Mouse (Mus musculus) myocyte (in vitro differentiated cells): ENCODE measurements around the gene Eva1c. TPM values are rescaled to one million over a fixed set of nuclear protein-coding genes. Genes with fewer than 3 reads are reported as not detected.

Experiments used
- H3K27me3 ChIP-seq: one replicate; pipeline ENCODE4 v1.6.1; 2011; ENCODE audit not compliant: control insufficient read depth, insufficient read depth, insufficient read length
- H3K36me3 ChIP-seq: one replicate; pipeline ENCODE4 v1.6.1; 2011; ENCODE audit not compliant: control insufficient read depth, insufficient read depth
- H3K4me2 ChIP-seq: one replicate; pipeline ENCODE4 v1.6.1; 2011; ENCODE audit warnings: low read depth, control low read depth
- H3K4me3 ChIP-seq: one replicate; pipeline ENCODE4 v1.5.1; 2011; ENCODE audit warnings: mild to moderate bottlenecking, control low read depth, moderate library complexity
- H3K79me2 ChIP-seq: one replicate; pipeline ENCODE4 v1.6.1; 2011; ENCODE audit not compliant: control insufficient read depth, insufficient read depth
- H3ac ChIP-seq: one replicate; pipeline ENCODE4 v1.6.1; 2011; ENCODE audit not compliant: control insufficient read depth, insufficient read length
- CEBPB ChIP-seq: IDR thresholded peaks from 2 replicates; pipeline ENCODE4 v1.6.1; 2011; ENCODE audit warnings: mild to moderate bottlenecking, moderate library complexity; ENCODE audit not compliant: poor library complexity, insufficient read depth, severe bottlenecking
- E2F4 ChIP-seq: IDR thresholded peaks from one replicate; pipeline ENCODE4 v1.6.1; 2011; ENCODE audit warnings: mild to moderate bottlenecking, control low read depth, moderate library complexity; ENCODE audit not compliant: insufficient read depth
- MAX ChIP-seq: IDR thresholded peaks from one replicate; pipeline ENCODE4 v1.6.1; 2011; ENCODE audit warnings: low read depth, mild to moderate bottlenecking, control low read depth
- MYOD1 ChIP-seq, 3 experiments: IDR thresholded peaks; one replicate each; pipeline ENCODE4 v1.6.1; 2011; ENCODE audit warnings: control low read depth in 2 of 3, low read depth in 2 of 3, mild to moderate bottlenecking in 2 of 3, moderate library complexity in 1 of 3; ENCODE audit not compliant: insufficient read length in 2 of 3, control insufficient read depth in 1 of 3
- MYOG ChIP-seq, 3 experiments: IDR thresholded peaks; one replicate each; pipeline ENCODE4 v1.6.1; 2011; ENCODE audit warnings: control low read depth in 2 of 3, low read depth in 2 of 3, mild to moderate bottlenecking in 2 of 3; ENCODE audit not compliant: insufficient read length in 2 of 3, control insufficient read depth in 1 of 3, insufficient read depth in 1 of 3
- POLR2A ChIP-seq: IDR thresholded peaks from one replicate; pipeline ENCODE4 v1.6.1; 2011; ENCODE audit warnings: low read depth, mild to moderate bottlenecking, control low read depth, moderate library complexity; ENCODE audit not compliant: insufficient read length
- POLR2AphosphoS2 ChIP-seq: IDR thresholded peaks from one replicate; pipeline ENCODE4 v1.6.1; 2011; ENCODE audit warnings: low read depth, control low read depth; ENCODE audit not compliant: insufficient read length
- REST ChIP-seq: IDR thresholded peaks from one replicate; pipeline ENCODE4 v1.6.1; 2011; ENCODE audit warnings: mild to moderate bottlenecking, control low read depth, moderate library complexity; ENCODE audit not compliant: insufficient read depth, insufficient read length
- SRF ChIP-seq: IDR thresholded peaks from one replicate; pipeline ENCODE4 v1.6.1; 2011; ENCODE audit warnings: low read depth; ENCODE audit not compliant: control insufficient read depth, insufficient read length
- TCF12 ChIP-seq: IDR thresholded peaks from one replicate; pipeline ENCODE4 v1.6.1; 2011; ENCODE audit warnings: mild to moderate bottlenecking, control low read depth; ENCODE audit not compliant: poor library complexity, insufficient read depth, severe bottlenecking
- TCF3 ChIP-seq: IDR thresholded peaks from one replicate; pipeline ENCODE4 v1.6.1; 2011; ENCODE audit warnings: low read depth, control low read depth; ENCODE audit not compliant: insufficient read length
- USF1 ChIP-seq: IDR thresholded peaks from one replicate; pipeline ENCODE4 v1.6.1; 2011; ENCODE audit warnings: low read depth, mild to moderate bottlenecking, control low read depth, moderate library complexity
- polyA plus RNA-seq: library from polyadenylated mRNA; unstranded; fragments of >200 nt; fragmentation: generic; extraction: Trizol; gene quantifications from one replicate; pipeline ENCODE4 v1.2.1, GENCODE M21; 2012; ENCODE audit warnings: missing spikeins

Gene Eva1c
- polyA plus RNA-seq, 1 experiment = 4.5 TPM

DNA sequence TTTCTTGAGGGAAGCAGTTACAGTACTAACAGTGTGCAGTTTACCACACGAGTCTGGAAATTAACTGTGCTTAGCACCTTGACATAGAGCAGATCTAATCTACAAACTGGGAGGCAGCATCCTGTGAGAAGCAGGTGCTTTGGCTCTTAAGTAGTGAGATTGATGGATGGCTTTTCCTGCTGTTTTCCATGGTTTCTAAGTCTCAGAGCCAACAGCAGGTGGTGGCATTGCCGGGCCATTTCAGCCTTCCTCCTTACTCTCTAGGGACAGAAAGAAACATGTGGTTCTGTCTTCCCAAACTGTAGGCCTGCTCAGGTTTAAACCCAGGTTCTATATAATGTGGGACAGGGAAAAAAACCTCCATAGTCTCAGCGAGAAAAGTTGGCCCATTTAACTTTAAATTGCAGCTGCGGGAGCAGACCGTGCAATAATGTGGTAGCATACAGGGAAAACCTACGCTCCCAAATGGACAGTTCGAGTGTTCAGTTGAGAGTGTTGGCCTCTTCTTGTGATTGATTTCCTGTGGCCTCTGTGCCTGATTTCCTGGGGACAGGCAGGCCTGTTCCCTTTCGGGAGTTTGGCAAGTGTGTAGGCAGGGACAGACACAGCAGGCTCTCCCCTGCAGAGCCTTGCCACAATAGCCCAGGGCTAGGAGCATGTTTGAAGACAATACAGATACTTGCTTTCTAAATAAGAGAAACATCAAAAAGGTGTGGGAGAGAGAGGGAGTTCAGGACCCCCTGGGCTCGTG is 6.7 kb downstream of the Eva1c start:
- no peaks in the 10 kb centered on the region for H3K79me2 ChIP-seq
- H3K36me3 ChIP-seq = no peaks in the 10 kb centered on the region
- peak overlapping the region; percentile 12 for H3K4me2 ChIP-seq
- no peak overlapping the region for H3K4me3 ChIP-seq
- H3K27me3 ChIP-seq = no peaks in the 10 kb centered on the region
- TF ChIP-seq USF1 (no peak), POLR2AphosphoS2 (no peak), E2F4 (no peak), TCF3 (no peak), CEBPB (no peak), REST (no peak), MAX (no peak), TCF12 (no peak), MYOG (IDR thresholded peaks at IDR 0.05; ENCODE audit: control insufficient read depth in 1 of 3, insufficient read depth in 1 of 3, insufficient read length in 2 of 3, low read depth in 2 of 3) (no peak), POLR2A (no peak), MYOD1 (IDR thresholded peaks at IDR 0.05; ENCODE audit: control insufficient read depth in 1 of 3, insufficient read length in 2 of 3, low read depth in 2 of 3) (no peak), SRF (no peak)
- H3ac ChIP-seq = no peak overlapping the region

DNA sequence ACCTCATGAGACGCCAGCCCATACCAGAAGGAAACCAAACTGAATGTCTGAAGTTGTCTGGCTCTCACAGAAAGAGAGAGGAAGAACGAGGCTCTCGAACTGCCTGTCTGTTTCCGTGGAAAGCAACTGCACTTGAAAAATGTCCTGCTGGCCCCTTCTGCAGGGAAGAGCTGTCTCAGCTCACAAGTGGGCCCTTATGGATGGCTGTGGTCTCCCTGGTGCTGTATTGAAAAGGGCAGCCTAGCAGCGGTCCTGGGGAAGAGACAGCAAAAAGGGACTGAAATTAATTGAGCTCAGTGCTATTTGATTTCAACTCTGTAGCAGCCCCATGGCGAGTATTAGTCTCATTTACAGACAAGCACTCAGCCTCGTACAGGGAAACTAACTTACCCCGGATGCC is 10.9 kb downstream of the Eva1c start:
- H3K79me2 ChIP-seq = no peaks in the 10 kb centered on the region
- no peak overlapping the region for H3K4me3 ChIP-seq
- no peak overlapping the region for H3K4me2 ChIP-seq
- no peak overlapping the region for H3ac ChIP-seq
- no peaks in the 10 kb centered on the region for H3K27me3 ChIP-seq
- no peak for TF ChIP-seq TCF3
- no peak for TF ChIP-seq MYOD1 (IDR thresholded peaks at IDR 0.05; ENCODE audit: control insufficient read depth in 1 of 3, insufficient read length in 2 of 3, low read depth in 2 of 3)
- no peak for TF ChIP-seq TCF12
- no peak for TF ChIP-seq MYOG (IDR thresholded peaks at IDR 0.05; ENCODE audit: control insufficient read depth in 1 of 3, insufficient read depth in 1 of 3, insufficient read length in 2 of 3, low read depth in 2 of 3)
- TF ChIP-seq SRF = no peak
- H3K36me3 ChIP-seq = no peaks in the 10 kb centered on the region

DNA sequence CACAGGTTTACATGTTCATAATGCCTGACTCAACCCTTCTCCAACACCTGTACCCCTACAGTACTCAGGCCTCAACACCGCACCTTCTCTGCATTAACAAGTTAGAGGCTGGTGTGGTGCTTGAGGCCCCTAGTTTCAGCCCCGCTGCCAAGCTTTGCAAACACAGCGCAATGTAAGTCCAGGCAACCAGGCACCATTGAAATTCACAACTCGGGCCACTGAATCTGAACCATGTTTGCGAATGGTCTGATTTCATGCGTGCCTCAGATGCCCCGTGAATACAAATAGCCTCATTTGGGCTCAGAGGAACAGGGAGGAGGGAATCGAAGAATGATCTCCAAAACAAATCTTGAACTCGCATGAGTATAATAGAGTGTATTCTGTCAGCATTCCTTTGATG is 15.6 kb downstream of the Eva1c start:
- Histone ChIP-seq H3K36me3 (no peaks in the 10 kb centered on the region), H3K4me2 (no peak overlapping the region), H3K79me2 (peaks cover 7% of the 10 kb centered on the region), H3K4me3 (no peak overlapping the region), H3ac (no peak overlapping the region), H3K27me3 (no peaks in the 10 kb centered on the region)
- no peak for TF ChIP-seq CEBPB
- TF ChIP-seq USF1 = no peak
- TF ChIP-seq TCF3 = no peak
- TF ChIP-seq MAX = no peak
- TF ChIP-seq MYOG (IDR thresholded peaks at IDR 0.05; ENCODE audit: control insufficient read depth in 1 of 3, insufficient read depth in 1 of 3, insufficient read length in 2 of 3, low read depth in 2 of 3) = no peak
- no peak for TF ChIP-seq SRF
- no peak for TF ChIP-seq POLR2AphosphoS2
- TF ChIP-seq MYOD1 (IDR thresholded peaks at IDR 0.05; ENCODE audit: control insufficient read depth in 1 of 3, insufficient read length in 2 of 3, low read depth in 2 of 3) = no peak

DNA sequence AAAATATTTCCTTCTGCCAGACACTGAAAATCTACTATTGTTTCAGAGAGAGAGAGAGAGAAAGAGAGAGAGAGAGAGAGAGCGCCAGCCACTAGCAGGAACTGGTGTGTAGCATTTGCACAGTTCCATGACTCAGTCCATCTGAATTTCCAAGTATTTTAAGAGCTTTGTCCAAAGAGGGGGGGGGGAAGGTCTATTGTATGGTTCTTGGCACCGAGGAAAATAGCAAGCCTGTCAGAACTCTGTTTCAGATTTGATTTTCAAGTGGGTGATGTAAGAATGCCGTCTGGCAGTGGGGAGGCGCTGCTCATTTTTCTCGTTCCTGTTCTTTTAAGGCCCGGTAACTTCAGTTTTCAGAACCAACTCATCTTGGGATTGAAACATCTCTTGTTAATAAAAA is 18.5 kb downstream of the Eva1c start:
- Histone ChIP-seq H3K4me2 (peak overlapping the region; percentile 53), H3K36me3 (no peaks in the 10 kb centered on the region), H3ac (no peak overlapping the region), H3K27me3 (no peaks in the 10 kb centered on the region), H3K4me3 (no peak overlapping the region), H3K79me2 (peaks cover 7% of the 10 kb centered on the region)
- no peak for TF ChIP-seq POLR2A

DNA sequence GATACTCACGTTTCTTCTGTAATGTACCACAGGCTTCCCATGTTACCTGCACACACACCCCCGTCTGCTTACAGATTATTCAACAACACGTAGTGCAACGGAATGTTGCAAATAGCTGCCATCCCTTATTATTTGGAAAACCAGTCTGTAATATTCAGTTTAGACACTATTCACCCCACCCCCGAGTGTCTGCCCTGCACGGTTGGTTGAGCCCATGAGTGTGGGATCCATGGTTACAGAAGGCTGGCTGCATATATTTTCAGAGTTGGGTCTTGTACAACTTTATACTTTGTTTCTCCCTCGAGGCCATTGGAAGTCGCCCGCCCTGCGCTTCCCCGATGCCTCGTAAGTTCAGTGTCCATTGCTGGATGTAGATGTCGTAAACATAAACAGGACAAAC is 19.1 kb downstream of the Eva1c start:
- Histone ChIP-seq H3ac (no peak overlapping the region), H3K4me2 (peak overlapping the region; percentile 53)
- TF ChIP-seq CEBPB (no peak), POLR2A (no peak), TCF3 (no peak), E2F4 (no peak), SRF (no peak), REST (no peak), POLR2AphosphoS2 (no peak), MYOG (IDR thresholded peaks at IDR 0.05; ENCODE audit: control insufficient read depth in 1 of 3, insufficient read depth in 1 of 3, insufficient read length in 2 of 3, low read depth in 2 of 3) (no peak), MYOD1 (IDR thresholded peaks at IDR 0.05; ENCODE audit: control insufficient read depth in 1 of 3, insufficient read length in 2 of 3, low read depth in 2 of 3) (no peak), TCF12 (no peak), USF1 (no peak), MAX (no peak)

More for the DNA sequence above, 19.1 kb downstream of the Eva1c start:
- Histone ChIP-seq H3K79me2 (peaks cover 7% of the 10 kb centered on the region), H3K36me3 (no peaks in the 10 kb centered on the region), H3K4me3 (no peak overlapping the region), H3K27me3 (no peaks in the 10 kb centered on the region)
